Mouse (Mus musculus): ENCODE results near the gene Map3k13. TPM values are rescaled to one million over a fixed set of nuclear protein-coding genes. Genes with fewer than 3 reads are reported as not detected.
A peak's percentile ranks its signal among the peaks of the same experiment; 100 is the strongest.

Gene Map3k13
- polyA plus RNA-seq, 1 experiment from 2014 or later = 1.8 TPM

- Histone ChIP-seq H3K4me1 (no peaks in the 10 kb centered on the region), H3K9me3 (replicated peaks) (no peaks in the 10 kb centered on the region), H3K36me3 (no peaks in the 10 kb centered on the region), H3K4me3 (no peak overlapping the region), H3K27ac (no peak overlapping the region), H3K27me3 (ENCODE audit: low read depth, poor library complexity, severe bottlenecking) (no peaks in the 10 kb centered on the region)
- WGBS = 39% methylated on average over 9 of the region's 9 CpGs
- no peak for DNase-seq (ENCODE audit: low spot score)
Observed at GRCm38 (mm10) chr16:21818132-21818531, 24.0 kb downstream of the Map3k13 start.

DNA sequence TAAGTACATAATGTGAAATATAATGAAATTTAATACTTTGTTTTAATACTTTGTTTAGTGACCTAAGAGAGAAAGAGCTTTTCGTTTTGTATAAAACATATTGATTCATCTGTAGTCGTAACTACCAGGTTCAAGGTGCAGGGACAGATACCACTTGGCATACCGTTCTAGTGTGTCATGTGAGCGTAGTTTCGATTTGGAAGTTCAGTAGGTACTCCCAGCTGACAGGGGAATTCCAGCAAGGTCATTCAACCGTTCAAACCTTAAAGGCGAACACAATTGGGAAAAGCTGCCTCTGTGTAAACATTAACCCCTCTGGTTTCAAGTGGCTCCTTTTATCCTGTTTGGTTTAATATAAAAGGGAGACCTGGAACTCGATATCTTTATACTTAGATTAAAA, 24.5 kb downstream of the Map3k13 start:
- DNase-seq (ENCODE audit: low spot score) = no peak
- no peaks in the 10 kb centered on the region for H3K36me3 ChIP-seq
- no peaks in the 10 kb centered on the region for H3K4me1 ChIP-seq
- no peaks in the 10 kb centered on the region for H3K27me3 ChIP-seq (ENCODE audit: low read depth, poor library complexity, severe bottlenecking)
- H3K9me3 ChIP-seq (replicated peaks) = no peaks in the 10 kb centered on the region
- no peak overlapping the region for H3K4me3 ChIP-seq
- H3K27ac ChIP-seq = no peak overlapping the region
- 83% methylated on average over 8 of the region's 8 CpGs for WGBS

DNA sequence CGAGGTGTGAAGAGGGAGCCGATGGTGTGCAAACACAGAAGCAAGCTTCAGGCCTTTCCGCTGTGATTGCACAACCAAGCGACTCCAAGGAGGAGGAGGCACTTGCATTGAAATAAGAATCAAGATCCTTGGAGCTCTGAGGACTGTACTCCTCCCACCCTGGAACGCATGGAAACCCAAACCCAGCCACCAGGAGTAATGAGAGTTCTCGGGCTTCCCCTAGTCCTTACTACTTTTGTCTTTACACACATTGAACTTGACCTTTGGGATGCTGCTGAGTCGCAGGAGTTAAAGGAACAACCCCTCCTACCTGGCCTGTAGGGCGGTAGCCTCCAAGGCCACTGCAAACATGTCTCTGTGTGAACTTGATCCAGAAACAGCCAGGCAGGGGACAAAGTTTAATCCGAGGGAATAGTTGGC, 31.5 kb downstream of the Map3k13 start:
- H3K4me3 ChIP-seq = no peak overlapping the region
- H3K36me3 ChIP-seq = no peaks in the 10 kb centered on the region
- H3K27me3 ChIP-seq (ENCODE audit: low read depth, poor library complexity, severe bottlenecking) = no peaks in the 10 kb centered on the region
- no peak for DNase-seq (ENCODE audit: low spot score)
- no peak overlapping the region for H3K27ac ChIP-seq
- H3K9me3 ChIP-seq (replicated peaks) = no peaks in the 10 kb centered on the region
- H3K4me1 ChIP-seq = peaks cover 1% of the 10 kb centered on the region; the same call in 1 of the 2 replicates
- 73% methylated on average over 9 of the region's 9 CpGs for WGBS

DNA sequence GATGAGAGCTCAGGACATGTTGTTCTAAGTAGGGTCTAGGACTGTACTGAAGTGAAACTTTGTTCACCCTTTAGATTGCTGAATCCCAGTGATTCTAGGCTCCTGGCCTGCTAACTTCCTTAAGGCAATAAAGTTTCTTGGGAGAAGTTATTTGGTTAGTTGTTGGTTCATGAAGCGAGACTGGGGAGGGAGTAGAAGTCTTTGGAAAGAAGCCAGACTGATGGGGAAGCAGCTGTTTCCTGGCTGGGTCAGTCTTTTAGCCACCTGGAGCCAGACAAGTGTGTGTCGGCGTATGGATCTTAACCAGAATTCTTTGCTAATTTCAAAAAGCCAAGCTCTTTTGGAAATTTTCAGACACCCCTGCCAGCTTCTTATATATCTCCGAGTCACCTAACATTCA, 33.0 kb downstream of the Map3k13 start:
- Histone ChIP-seq H3K4me1 (peaks cover 6% of the 10 kb centered on the region; the same call in 1 of the 2 replicates), H3K27ac (0 out of 2 replicates have a peak overlapping the region, but pooled peaks have one; percentile 14), H3K27me3 (ENCODE audit: low read depth, poor library complexity, severe bottlenecking) (no peaks in the 10 kb centered on the region), H3K9me3 (replicated peaks) (no peaks in the 10 kb centered on the region), H3K36me3 (no peaks in the 10 kb centered on the region), H3K4me3 (no peak overlapping the region)
- WGBS = 86% methylated on average over 4 of the region's 4 CpGs
- DNase-seq (ENCODE audit: low spot score) = no peak

DNA sequence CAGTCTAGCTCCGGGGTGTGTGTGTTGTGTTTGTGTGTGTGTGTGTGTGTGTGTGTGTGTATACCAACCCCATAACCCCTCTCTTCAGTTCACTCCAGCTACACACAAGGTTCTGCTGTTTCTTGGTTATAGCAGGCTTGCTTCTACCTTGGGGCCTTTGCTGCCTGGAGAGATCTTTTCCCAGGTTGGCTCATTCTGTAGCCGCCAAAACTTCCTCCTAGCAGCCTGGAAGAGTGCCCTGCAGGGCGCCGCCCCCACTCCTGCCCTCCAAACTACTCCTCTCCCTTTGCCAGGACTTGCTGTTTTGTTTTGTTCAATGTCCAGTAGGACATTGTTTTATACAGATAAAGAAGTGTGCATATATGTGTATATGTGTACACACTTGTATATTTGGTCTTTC, 33.4 kb downstream of the Map3k13 start:
- Histone ChIP-seq H3K4me1 (peaks cover 6% of the 10 kb centered on the region; the same call in 1 of the 2 replicates), H3K4me3 (no peak overlapping the region), H3K27ac (0 out of 2 replicates have a peak overlapping the region, but pooled peaks have one; percentile 14), H3K36me3 (no peaks in the 10 kb centered on the region), H3K9me3 (replicated peaks) (no peaks in the 10 kb centered on the region), H3K27me3 (ENCODE audit: low read depth, poor library complexity, severe bottlenecking) (no peaks in the 10 kb centered on the region)
- 84% methylated on average over 4 of the region's 4 CpGs for WGBS
- DNase-seq (ENCODE audit: low spot score) = no peak

DNA sequence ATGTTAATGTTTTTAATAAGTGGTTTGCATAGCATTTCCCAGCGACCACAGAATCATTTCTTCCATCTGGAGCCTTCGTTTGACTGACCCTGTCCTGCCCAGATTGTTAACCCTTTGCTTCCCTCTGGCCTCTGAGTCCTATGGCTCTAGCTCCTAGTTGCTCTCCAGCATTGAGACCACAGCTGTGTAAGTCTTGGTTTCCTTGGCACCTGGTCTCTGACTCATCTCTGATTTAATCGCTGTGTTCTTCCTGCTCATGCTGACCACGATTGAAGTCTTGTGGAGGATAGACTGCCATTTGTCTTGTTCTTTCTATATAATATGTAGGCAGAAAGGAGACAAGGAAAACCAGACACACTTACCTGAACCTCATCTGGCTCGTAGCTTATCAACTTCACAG, 35.6 kb downstream of the Map3k13 start:
- Histone ChIP-seq H3K27me3 (ENCODE audit: low read depth, poor library complexity, severe bottlenecking) (no peaks in the 10 kb centered on the region), H3K36me3 (no peaks in the 10 kb centered on the region), H3K9me3 (replicated peaks) (no peaks in the 10 kb centered on the region), H3K4me1 (peaks cover 6% of the 10 kb centered on the region; the same call in 1 of the 2 replicates), H3K4me3 (no peak overlapping the region), H3K27ac (no peak overlapping the region)
- 46% methylated on average over 5 of the region's 5 CpGs for WGBS
- no peak for DNase-seq (ENCODE audit: low spot score)

DNA sequence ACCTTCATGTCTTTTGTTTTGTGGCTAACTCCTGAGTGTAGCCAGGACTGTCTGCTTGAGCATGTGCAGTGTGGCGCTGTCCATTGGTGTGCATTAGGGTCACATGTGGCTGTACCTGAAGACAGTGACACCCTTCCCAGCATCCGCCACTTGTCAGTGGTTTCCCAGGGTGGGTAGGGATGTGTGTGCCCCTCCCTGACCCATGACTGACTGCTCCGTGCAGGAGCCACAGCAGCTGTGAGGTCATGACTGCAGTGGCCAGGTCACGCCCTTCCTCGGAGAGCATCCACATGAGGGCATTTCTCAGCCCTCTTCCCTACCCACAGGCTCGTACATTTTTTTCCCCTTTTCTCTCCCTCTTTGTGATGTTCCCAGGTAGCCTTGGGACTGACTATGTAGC, 36.6 kb downstream of the Map3k13 start:
- Histone ChIP-seq H3K27me3 (ENCODE audit: low read depth, poor library complexity, severe bottlenecking) (no peaks in the 10 kb centered on the region), H3K4me3 (no peak overlapping the region), H3K36me3 (no peaks in the 10 kb centered on the region), H3K27ac (no peak overlapping the region), H3K4me1 (peaks cover 15% of the 10 kb centered on the region; the same call in 1 of the 2 replicates), H3K9me3 (replicated peaks) (no peaks in the 10 kb centered on the region)
- 58% methylated on average over 6 of the region's 6 CpGs for WGBS
- no peak for DNase-seq (ENCODE audit: low spot score)

- Histone ChIP-seq H3K27me3 (ENCODE audit: low read depth, poor library complexity, severe bottlenecking) (no peaks in the 10 kb centered on the region), H3K9me3 (replicated peaks) (no peaks in the 10 kb centered on the region), H3K4me3 (no peak overlapping the region), H3K4me1 (peaks cover 19% of the 10 kb centered on the region; the same call in 1 of the 2 replicates), H3K36me3 (no peaks in the 10 kb centered on the region), H3K27ac (no peak overlapping the region)
- no peak for DNase-seq (ENCODE audit: low spot score)
- WGBS = 80% methylated on average over 5 of the region's 5 CpGs
Observed at GRCm38 (mm10) chr16:21831764-21832163, 37.6 kb downstream of the Map3k13 start.

DNA sequence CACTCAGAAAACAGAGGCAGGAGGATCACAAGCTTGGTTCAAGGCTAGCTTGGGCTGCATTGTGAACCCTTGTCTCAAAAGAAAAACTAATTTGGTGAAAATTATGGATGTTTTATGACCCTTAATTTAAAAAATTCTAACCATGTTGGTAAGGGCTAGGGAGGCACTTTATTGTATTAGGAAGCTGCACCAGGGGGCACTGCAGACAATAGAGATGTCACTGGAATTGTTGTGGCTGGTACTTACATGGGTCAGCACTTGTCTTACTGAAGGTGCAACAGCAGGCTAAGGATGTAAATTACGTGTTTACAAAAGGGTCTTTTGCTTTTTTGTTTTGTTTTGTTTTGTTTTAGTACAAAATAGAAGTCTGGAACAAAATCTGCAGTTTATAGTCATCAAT, 39.3 kb downstream of the Map3k13 start:
- Histone ChIP-seq H3K9me3 (replicated peaks) (no peaks in the 10 kb centered on the region), H3K4me1 (peaks cover 19% of the 10 kb centered on the region; the same call in 1 of the 2 replicates), H3K27me3 (ENCODE audit: low read depth, poor library complexity, severe bottlenecking) (no peaks in the 10 kb centered on the region), H3K27ac (no peak overlapping the region), H3K4me3 (no peak overlapping the region), H3K36me3 (no peaks in the 10 kb centered on the region)
- no peak for DNase-seq (ENCODE audit: low spot score)
- WGBS = 79% methylated on average over 1 of the region's 1 CpGs

- Histone ChIP-seq H3K9me3 (replicated peaks) (no peaks in the 10 kb centered on the region), H3K4me3 (no peak overlapping the region), H3K27ac (no peak overlapping the region), H3K36me3 (no peaks in the 10 kb centered on the region), H3K4me1 (peaks cover 19% of the 10 kb centered on the region; the same call in 1 of the 2 replicates), H3K27me3 (ENCODE audit: low read depth, poor library complexity, severe bottlenecking) (no peaks in the 10 kb centered on the region)
- DNase-seq (ENCODE audit: low spot score) = no peak
- WGBS = 86% methylated on average over 10 of the region's 10 CpGs
Observed at GRCm38 (mm10) chr16:21833970-21834369, 39.8 kb downstream of the Map3k13 start.

DNA sequence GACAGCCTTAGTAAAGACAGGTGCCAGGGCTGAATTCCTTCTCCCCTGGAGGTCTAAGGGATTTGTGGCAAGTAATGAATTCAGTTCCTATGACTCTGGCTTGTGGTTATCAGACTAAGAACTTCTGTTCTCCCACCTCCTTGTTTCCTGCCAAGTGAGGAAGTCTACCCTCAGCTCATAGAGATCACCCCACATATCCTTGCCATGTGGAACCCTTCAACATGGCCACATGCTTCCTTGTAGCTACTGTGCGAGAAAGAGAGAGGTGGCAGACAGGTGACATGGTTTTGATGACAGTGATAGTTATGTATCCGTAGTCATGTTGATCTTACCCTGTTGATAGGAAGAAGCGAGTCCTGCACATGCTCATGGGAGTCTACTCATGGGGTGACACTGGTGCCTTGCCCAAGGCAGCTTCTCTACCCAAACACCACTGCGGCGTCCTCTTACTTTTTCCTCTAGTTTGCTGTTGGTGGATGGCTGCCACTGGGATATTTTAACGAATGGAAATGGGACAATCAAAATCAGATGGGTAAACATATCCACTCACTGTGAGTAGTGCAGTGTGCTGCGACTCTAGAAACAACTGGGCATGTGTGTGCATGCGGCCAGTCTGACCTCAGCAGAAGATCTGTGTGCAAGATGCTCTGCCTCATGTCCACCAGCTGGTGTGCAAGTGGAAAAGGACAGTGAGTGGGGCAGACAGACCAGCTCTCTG, 40.9 kb downstream of the Map3k13 start:
- 84% methylated on average over 8 of the region's 8 CpGs for WGBS
- H3K27ac ChIP-seq = no peak overlapping the region

GRCm38 (mm10) chr16:21835584-21835931, 41.4 kb downstream of the Map3k13 start:
- no peak overlapping the region for H3K4me3 ChIP-seq
- 59% methylated on average over 7 of the region's 7 CpGs for WGBS
- H3K4me1 ChIP-seq = peaks cover 18% of the 10 kb centered on the region; the same call in 1 of the 2 replicates
- H3K36me3 ChIP-seq = no peaks in the 10 kb centered on the region
- no peaks in the 10 kb centered on the region for H3K9me3 ChIP-seq (replicated peaks)
- DNase-seq (ENCODE audit: low spot score) = no peak
- no peaks in the 10 kb centered on the region for H3K27me3 ChIP-seq (ENCODE audit: low read depth, poor library complexity, severe bottlenecking)
- no peak overlapping the region for H3K27ac ChIP-seq

More for the DNA sequence above, 40.9 kb downstream of the Map3k13 start:
- Histone ChIP-seq H3K27me3 (ENCODE audit: low read depth, poor library complexity, severe bottlenecking) (no peaks in the 10 kb centered on the region), H3K4me1 (peaks cover 19% of the 10 kb centered on the region; the same call in 1 of the 2 replicates), H3K36me3 (no peaks in the 10 kb centered on the region), H3K9me3 (replicated peaks) (no peaks in the 10 kb centered on the region), H3K4me3 (no peak overlapping the region)
- DNase-seq (ENCODE audit: low spot score) = no peak

GRCm38 (mm10) chr16:21836311-21837072, 42.3 kb downstream of the Map3k13 start:
- Histone ChIP-seq H3K27ac (no peak overlapping the region), H3K27me3 (ENCODE audit: low read depth, poor library complexity, severe bottlenecking) (no peaks in the 10 kb centered on the region)
- no peak for DNase-seq (ENCODE audit: low spot score)

More at GRCm38 (mm10) chr16:21836311-21837072, 42.3 kb downstream of the Map3k13 start:
- H3K9me3 ChIP-seq (replicated peaks) = no peaks in the 10 kb centered on the region
- H3K4me3 ChIP-seq = no peak overlapping the region
- H3K4me1 ChIP-seq = peaks cover 14% of the 10 kb centered on the region; the same call in 1 of the 2 replicates
- H3K36me3 ChIP-seq = no peaks in the 10 kb centered on the region
- 68% methylated on average over 7 of the region's 7 CpGs for WGBS
